Mouse (Mus musculus): ENCODE results near the gene Tmem120b.

Tmem120b gene

DNA sequence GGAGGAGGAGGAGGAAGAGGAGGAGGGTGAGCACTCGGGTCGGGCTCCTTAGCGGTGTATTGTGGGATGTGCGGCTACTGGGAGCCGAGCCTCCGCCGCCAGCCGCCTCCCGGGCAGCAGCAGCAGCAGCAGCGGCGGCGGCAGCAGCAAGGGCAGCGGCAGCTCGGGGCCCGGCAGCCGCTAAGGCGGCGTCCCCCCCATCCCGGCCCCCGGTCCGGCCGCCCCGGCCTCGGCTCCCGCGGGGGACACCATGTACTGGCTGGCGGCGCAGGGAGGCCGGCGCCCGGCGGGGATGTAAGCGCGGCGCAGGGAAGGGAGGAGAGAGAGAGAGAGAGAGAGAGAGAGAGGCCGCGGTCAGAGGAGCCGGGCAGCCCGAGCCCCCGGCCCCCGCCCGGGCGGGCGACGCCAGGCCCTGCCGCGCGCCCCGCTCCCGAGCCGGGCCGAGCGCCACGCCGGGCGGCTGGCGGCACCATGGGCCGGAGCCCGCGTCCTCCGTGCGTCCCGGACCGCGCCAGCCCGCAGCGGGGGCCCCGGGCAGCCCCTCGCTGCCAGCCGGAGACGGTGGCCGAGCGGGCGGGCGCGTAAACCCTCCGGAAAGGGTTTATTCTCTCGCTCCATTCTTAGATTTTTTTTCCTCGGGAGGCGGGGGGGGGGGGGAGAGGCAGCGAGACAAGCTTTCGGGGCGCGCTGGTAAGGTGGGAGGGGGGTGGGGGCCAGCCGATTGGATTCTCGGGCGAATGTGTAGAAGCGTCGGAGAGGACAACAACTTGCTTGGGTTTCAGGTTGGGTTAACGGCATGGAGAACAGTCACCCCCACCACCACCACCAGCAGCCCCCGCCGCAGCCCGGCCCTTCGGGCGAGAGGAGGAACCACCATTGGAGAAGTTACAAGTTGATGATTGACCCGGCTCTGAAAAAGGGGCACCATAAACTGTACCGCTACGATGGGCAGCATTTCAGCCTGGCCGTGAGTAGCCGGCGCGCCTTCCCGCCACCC lies 74.2 kb downstream of the Tmem120b start, which contains the start of gene Setd1b:
TSS of gene Setd1b (plus strand) at position 33 of the 997 bp plus-strand sequence.
- DNase-seq = peak; percentile 82

DNA sequence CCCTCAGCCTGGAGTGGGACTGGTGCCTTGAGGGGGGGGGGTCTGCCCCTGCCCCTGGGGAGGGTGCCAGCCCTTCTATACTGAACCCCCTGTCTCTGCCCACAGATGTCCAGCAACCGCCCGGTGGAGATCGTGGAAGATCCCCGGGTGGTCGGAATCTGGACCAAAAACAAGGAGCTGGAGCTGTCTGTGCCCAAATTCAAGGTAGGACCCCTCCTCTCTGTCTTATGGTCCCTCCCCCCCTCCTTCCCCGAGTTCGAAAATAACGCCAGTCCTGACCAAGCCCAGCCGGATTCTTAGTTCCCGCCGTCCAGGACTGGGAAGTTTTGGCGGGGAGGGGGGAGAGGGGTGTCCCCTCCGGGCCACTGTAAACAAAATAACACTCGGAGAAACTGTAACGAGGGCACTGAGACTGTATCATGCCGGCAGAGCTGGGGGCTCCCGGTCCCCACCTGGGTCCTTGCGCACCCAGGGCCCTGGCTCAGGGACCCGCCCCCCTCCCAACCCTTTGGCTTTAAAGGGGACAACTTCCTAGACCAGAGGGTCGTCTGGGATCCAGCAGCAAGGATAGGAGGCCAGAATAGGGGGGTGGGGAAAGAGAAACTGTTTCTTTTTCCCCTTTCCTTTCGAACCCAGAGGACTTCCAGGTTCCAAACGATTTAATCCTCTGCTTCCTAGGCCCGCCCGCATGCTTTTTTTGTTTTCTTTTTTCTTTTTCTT lies 75.2 kb downstream of the Tmem120b start:
- peak; percentile 69 for DNase-seq

DNA sequence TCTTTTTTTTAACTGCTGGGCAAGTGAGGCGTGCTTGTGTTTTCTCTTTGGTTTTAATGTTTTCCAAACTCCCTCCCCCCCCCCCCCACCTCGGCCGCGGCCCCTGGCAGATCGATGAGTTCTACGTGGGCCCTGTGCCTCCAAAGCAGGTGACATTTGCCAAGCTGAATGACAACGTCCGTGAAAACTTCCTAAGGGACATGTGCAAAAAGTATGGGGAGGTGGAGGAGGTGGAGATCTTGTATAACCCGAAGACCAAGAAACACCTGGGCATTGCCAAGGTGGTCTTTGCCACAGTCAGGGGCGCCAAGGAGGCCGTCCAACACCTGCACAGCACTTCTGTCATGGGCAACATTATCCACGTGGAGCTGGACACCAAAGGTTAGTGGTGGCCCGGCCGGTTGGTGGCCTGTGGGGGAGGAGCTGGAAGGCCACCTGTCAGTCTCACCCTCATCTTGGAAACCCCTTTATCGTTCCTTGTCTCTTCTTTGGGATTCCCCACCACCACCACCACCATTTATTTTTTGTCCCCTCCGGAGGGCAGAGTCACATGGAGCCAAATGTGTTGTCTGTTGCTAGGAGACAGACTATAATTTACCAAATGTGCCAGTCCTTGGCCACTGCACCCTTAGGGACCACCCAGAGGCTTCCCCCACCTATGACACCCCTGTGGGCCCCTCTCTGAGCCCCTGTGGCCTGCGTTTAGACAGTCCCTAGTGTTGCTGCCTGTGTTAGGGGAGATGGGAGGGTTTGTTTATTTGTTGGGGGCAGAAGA lies 75.9 kb downstream of the Tmem120b start:
- DNase-seq = peak; percentile 26

DNA sequence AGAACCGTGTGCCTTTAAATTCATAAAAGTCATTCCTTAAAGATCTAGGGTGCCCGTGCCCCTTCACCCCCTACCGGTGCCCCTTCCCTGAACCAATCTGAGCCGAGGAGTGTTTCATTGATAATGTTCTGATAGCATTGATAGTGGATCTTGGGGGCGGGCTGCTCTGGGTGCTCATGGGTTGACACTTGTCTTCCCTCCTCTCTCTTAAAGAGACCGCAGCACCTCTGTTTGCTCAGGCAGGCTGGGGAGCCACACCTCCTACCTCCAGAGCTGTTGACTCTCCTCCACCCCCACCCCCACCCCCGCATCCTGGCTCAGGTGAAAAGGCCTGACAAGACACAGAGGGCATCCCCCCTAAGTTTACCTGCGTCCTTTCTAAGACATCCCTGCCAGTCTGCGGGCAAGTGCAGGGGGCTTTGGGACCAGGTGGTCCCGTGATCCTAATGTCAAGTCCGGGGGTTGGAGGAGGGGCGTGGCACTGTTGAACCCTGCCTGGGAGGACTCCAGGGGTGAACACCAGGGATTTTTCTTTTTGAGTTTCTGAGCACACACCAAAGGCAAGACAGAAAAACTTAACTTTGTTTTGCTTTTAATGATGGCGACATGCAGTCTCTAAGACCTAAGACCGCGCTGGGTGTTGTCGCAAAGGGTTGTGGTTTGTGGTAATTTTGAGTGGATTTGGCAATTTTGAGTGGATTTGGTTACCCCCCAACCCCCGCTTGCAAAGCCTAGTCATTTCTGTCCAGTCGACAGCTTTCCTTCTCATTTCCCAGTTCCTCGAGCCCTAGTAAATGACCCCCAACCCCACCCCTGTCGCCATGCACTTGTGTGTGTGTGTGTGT lies 76.8 kb downstream of the Tmem120b start:
- DNase-seq = no peak

DNA sequence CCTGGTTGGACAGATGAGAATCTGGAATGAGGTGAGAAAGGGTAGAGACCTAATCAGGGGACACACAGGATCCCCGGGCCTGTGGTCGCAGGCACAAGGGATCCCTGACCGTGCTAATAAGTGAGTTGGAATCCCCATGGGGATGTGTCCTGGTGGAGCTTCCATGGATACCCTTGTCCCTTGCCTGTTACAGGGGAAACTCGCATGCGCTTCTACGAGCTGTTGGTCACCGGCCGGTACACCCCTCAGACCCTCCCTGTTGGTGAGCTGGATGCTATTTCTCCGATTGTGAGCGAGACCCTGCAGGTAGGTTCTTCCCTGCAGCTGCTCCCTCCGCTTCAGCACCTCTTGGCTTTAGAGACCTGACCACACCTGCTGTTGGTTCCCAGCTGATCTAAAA lies 78.1 kb downstream of the Tmem120b start:
- DNase-seq = no peak

DNA sequence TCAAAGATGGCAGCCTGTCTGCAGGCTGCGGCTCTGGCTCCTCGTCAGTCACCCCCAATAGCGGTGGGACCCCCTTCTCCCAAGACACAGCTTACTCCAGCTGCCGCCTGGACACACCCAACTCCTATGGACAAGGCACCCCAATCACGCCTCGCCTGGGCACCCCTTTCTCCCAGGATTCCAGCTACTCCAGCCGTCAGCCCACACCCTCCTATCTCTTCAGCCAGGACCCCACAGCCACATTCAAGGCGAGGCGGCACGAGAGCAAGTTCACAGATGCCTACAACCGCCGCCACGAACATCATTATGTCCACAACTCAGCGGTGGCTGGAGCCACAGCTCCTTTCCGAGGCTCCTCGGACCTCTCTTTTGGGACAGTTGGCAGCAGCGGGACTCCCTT lies 79.4 kb downstream of the Tmem120b start:
- DNase-seq = no peak

DNA sequence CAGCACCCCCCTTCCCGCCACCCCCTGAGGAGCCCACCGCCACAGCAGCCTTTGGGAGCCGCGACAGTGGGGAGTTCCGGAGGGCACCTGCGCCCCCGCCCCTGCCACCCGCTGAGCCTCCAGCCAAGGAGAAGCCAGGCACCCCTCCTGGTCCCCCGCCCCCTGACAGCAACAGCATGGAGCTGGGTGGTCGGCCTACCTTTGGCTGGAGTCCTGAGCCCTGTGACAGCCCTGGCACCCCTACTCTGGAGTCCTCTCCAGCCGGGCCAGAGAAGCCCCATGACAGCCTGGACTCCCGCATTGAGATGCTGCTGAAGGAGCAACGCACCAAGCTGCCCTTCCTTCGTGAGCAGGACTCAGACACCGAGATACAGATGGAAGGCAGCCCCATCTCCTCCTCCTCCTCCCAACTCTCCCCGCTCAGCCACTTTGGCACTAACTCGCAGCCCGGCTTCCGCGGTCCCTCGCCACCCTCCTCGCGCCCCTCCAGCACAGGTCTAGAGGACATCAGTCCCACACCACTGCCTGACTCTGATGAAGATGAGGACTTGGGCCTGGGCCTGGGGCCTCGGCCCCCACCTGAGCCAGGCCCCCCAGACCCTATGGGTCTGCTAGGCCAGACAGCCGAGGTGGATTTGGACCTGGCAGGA lies 80.0 kb downstream of the Tmem120b start:
- DNase-seq = no peak

DNA sequence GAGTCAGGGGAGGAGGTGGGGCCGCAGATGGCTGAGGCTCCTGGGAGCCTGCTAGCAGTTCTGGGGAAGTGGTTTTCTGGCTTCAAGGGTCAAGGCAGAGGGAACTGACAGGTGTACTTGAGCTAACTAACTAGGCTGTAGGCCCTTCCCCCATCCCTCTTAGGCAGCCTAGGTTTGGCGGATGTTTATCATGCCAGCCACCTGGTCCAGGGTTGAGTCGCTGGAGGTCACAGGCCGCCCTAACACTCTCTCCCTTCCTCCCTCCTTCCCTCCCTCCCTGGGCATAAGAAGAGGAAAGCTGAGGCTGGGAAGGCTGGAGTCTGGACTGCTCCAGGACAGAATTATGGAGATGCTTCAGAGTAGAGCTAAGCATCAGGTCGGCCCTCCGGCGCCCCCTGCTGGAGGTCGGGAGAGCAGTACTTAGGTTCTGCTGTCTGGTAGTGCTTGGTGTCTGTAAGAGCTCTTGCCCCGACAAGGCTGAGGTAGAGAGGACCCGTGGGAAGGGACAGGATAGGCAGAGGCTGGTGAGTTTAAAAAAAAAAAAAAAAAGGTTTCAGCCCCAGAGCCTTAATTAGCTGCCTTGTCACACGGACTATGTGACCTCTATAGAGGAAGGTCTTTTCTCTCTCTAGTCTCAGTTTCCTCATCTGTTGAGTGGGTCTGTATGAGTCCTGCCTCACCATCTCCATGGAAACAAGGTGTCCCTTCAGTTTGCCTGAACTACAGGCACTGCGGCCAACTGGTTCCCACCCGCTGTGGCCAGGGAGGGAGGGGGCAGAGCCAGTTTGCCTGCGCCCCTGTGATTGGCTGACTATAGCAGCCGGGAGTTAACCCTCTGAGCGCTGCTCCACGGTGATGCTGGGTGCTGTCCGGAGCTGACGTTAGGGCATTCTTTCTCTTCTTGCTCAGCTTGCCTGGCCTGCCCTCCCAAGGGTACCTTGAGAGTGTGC lies 81.5 kb downstream of the Tmem120b start:
- DNase-seq = peak; percentile 86

DNA sequence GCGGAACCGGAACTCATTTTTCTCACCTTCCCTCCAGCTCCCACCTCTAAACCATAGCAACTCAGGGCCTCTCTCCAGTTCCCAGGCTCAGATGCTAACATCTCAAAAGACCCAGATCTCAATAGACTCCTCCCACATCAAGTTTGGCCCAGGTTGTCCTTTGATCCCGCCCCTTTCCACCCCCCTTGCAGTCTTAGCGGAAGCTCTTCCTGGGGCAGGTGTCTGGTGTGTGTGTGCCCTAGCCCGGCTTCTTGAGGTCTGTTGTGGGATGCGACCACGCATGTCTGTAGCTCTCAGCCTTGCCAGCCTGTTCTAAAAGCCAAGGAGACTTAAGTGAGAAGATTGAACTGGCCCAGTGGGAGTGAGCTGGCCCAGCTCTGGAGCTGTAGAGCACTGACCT lies 82.4 kb downstream of the Tmem120b start:
- no peak for DNase-seq

DNA sequence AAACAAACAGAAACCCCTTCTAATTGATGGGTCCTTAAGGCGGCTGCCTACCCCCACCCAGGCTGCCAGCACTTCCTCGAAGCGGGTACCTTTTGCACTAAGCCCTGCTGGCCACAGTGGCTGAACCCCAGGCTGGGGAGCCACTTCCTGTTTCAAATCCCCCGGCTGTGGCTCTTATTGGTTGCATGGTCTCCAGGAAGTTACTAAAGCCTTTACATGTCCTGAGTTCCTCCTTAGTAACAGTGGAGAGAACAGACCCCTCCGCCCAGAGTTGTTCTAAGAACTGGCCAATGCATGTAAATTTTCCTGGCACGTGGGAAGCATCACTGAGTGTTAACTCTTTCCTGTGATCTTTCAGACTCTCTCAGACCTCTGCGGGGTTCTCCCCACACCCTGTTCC lies 82.9 kb downstream of the Tmem120b start:
- DNase-seq = peak; percentile 34

DNA sequence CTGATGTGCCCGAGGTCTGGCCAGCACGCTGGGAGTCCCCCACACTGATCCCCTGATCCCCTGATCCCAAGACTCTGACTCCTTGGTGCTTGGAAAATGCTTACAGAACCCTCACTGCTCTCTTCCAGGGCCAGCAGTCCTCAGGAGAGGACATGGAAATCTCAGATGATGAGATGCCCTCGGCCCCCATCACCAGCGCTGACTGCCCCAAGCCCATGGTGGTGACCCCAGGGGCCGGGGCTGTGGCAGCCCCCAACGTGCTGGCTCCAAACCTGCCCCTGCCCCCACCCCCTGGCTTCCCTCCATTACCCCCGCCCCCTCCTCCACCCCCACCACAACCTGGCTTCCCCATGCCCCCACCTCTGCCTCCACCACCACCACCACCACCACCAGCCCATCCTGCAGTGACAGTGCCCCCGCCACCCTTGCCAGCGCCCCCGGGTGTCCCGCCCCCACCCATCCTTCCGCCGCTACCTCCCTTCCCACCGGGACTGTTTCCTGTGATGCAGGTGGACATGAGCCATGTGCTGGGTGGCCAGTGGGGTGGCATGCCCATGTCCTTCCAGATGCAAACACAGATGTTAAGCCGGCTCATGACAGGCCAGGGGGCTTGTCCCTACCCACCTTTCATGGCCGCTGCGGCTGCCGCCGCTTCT lies 83.6 kb downstream of the Tmem120b start:
- no peak for DNase-seq

DNA sequence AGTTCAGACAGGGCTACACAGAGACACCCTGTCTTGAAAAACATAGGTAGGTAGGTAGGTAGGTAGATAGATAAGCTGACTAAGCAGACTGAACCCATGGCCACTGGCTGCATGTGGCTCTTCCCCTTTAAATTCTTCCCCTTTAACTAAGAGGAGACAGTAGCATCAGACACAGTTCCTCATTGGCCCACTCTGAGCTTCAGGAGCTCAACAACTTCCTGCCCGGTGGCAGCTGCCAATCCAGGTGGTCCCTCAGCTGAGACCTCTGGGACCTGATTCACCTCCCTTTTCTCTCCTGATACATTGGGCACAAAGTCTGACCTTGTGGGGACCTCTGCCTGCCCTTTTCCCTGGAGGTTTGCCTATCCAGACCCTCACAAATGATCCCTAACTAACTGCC lies 84.7 kb downstream of the Tmem120b start:
- DNase-seq = no peak

DNA sequence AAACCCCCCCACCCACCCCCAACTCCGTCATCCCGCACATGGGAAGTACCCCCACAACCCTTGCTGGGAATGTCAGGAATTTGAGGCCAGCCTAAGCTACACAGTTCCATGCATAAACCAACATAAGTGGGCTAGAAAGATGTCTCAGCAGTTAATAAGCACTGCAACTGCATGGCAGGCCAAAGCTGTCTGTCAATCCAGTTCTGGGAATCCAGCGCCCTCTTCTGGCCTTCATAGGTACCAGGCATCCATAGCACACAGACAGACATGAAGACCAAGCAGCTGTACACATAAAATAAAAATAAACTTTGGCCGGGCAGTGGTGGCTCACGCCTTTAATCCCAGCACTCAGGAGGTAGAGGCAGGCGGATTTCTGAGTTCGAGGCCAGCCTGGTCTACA lies 87.2 kb downstream of the Tmem120b start:
- peak; percentile 73 for DNase-seq

DNA sequence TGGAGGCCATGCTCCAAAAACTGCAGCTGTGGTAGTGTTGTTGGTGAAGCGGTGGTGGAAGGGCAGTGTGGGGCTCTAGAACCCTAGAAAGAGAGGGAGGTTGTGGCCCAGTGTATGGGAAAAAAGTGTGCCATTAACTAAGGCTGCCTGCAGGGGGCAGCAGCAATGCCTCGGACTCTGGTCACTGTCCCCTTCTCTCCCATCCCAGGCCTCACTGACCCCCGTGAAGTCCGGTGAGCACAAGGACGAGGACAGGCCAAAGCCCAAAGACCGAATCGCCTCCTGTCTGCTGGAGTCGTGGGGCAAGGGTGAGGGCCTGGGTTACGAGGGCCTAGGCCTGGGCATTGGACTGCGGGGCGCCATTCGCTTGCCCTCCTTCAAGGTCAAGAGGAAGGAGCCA lies 88.5 kb downstream of the Tmem120b start:
- no peak for DNase-seq

DNA sequence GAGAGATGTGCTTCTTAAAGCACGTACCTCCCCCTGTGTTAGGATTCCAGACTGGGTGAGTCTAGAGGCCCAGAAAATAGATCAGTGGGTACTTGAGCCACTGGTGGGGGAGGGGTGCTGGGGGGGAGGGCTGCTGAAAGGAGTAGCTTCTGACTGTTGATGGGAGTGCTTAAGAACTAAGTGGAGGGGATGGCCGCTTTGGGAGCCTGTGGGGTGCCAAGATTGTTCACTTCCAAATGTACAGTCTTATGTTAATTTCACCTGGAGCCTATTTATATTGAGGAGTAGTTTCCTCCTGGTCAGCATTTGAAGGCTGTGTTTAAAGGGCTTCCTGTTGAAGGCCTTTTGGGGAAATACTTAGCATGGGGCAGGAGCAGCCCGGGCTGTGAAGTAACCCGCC lies 89.8 kb downstream of the Tmem120b start:
- no peak for DNase-seq

DNA sequence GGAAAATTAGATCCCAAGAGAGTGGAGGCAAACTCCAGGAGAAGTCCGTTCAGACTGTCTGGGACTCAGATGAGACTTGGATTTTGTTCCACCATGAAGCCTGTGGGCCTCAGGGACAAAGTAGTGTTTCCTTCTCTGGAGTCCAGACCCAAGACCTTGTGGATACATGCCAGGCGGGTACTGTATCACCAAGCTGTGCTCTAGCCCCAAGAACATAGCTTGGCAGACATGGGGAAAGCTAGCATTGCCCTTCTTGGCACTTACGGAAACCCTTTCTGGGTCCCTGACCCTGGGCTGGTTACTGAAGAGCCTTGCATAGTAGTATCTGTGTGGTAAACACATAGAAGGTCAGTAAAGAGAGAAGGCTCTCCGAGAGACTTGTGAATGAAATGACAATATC lies 91.2 kb downstream of the Tmem120b start:
- DNase-seq = no peak

DNA sequence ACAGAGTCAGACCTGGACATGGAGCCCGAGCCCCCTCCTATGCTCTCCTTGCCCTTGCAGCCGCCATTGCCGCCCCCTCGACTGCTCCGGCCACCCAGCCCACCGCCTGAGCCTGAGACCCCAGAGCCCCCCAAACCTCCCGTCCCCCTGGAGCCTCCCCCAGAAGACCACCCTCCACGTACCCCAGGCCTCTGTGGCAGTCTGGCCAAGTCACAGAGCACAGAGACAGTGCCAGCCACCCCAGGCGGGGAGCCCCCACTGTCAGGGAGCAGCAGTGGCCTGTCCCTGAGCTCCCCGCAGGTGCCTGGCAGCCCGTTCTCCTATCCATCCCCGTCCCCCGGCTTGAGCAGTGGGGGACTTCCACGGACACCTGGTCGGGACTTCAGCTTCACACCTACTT lies 91.7 kb downstream of the Tmem120b start:
- no peak for DNase-seq

DNA sequence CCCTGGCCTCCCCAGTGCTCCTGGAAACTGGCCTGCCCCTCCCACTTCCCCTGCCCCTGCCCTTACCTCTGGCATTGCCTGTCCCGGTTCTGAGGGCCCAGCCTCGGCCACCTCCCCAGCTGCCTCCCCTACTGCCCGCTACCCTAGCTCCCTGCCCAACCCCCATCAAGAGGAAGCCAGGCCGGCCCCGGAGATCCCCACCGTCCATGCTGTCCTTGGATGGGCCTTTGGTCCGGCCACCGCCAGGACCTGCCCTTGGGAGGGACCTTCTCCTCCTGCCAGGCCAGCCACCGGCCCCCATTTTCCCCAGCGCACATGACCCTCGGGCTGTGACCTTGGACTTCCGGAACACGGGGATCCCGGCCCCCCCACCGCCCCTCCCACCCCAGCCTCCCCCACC lies 92.1 kb downstream of the Tmem120b start:
- DNase-seq = no peak

DNA sequence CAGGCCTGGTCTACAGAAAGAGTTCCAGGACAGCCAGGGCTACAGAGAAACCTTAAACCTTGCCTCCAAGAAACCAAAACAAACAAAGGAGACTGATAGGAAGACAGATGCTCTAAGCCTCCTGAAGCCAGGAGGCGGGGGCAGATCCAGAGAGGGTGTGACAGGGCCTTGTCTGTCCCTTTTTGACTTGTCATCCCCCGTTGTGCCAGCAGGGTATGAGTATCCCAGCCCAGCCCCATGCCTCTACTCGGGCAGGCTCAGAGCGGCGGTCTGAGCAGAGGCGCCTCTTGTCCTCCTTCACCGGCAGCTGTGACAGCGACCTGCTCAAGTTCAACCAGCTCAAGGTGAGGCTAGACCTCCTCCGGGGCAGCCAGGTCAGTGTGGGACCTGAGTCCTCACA lies 94.7 kb downstream of the Tmem120b start:
- DNase-seq = no peak

DNA sequence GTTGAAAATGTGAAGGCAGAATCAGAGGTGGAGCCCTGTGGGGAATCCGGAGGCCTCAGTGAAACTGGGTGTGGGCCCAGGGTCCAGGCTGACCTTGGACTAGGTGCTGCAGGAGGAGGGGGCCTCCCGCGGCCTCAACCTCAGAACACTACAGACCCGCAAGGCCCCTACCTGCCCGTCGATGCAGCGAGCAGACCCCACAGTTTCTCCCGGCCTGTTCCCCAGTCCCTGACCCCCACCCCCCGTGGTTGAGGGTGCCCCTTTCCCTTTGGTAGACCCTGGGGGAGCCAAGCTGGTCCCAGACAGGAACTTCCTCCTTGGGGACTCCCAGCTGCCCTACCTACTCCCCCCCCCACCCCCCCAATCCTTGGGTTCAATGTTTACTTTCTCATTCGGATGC lies 98.2 kb downstream of the Tmem120b start:
- no peak for DNase-seq
